Mouse (Mus musculus): ENCODE measurements around the gene Chrm3.

DNA sequence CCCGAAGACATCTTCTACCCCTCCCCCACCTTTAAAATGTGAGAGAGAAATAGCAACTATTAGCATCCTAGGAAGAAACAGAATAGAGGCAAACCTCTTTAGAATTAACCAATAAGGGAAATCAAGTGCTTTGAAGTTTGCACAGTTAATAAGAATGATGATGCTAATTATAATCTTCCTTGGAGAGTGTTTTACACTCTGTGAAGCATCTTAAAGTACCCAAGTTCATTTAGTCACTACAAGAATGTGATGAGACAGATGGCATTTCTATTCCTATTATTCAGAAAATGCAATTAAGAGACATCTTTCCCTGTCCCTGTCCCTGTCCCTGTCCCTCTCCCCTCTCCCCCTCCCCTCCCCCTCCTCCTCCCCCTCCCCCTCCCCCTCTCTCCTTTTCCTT is 382.9 kb downstream of the Chrm3 start:
- TF ChIP-seq CTCF (IDR thresholded peaks at IDR 0.05; ENCODE audit: borderline replicate concordance, insufficient read depth, low read length) (no peak), POLR2A (IDR thresholded peaks at IDR 0.05; ENCODE audit: low read depth, low read length) (no peak)

All from embryonic fibroblast, embryonic 13.5 days (primary cell).